Mouse (Mus musculus): ENCODE data around the gene Relch.
"Not testable (repeated sequence)": the region's sequence is repeated elsewhere in the genome, so short reads cannot be mapped to it uniquely, and the experiment has no call there.

The Relch gene

GRCm38 (mm10) chr1:105663171-105663961 lies at the start of gene Relch, which contains the start of gene Pign:
Gene Relch (plus strand): TSS chr1:105663861.
Gene Pign (minus strand): TSS chr1:105663677.
- DNase-seq, result peak; percentile 99 to 100

GRCm38 (mm10) chr1:105630481-105630880 lies 33.2 kb upstream of the Relch start:
- peak in 1 of 2 experiments; percentile 5 for DNase-seq

DNA sequence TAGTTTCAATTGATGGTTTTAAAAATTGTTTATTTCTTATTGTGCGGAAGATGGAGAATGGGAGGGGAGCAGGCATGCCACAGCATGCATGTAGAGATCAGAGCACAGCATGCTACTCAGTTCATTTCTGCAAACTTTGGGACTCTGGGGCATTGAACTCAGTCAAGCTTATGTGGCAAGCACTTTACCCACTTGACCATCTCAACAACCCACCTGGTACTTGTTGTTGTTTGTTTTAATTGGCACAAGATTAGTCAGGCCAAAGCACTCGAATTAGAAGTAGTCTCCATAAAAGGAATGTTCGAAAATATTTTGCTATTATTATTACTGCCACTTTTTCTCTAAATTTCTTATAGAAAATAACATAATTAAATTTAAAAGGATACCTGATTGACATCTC lies 19.6 kb upstream of the Relch start:
- no peak for DNase-seq

DNA sequence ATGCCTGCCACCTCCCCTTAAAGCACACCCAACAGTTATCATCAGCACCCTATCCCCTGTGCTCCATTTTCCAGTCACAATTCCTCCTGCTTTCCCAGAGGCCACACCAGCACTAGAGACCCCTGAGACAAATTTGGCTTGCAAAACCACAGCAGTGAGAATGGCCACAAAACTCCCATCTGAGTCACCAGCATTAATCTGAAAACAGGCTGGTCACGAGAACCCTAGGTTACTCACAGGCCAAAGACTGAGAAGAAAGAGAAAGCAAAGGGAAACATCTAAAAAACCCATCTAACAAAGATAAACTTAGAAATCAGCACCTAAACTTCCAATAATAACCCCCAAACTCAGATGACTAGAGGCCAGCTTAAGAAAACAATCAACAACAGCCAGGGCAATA lies 13.0 kb upstream of the Relch start:
- DNase-seq, result no peak

DNA sequence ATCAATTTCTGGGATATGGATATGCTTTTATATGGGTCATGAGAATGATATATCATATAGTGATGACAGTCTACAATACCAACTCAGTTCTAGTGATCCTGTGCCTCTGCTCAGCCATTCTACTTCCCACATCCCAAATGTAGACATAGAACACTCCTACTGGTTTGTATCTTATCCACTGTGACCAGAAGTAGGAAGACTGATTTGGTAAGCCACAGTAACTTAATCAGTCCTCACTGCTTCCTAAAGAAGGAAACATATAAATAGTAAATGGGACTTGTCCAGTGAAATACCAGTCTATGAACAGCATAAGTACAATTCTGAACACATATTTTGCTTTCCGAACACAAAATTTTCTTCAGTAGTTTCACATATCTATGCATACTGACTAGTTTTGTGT lies 9.7 kb upstream of the Relch start:
- DNase-seq, result no peak

DNA sequence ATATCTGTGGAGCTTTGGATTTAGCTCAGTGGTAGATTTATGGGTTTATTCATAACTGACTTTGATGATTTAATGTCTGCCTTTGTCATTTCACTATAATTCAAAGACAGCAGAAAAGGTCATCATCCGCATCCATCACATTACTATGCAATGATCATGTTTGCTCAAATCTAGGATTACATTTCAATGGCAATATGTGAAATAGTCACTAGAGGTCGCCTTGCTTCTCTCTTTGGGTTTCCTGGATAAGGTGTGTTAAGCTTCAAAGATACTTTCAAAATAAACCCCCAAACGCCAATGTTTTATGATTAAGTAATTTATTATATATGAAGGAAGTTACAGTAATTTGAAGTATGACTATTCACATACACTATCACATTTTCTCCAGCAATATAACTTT lies 3.6 kb upstream of the Relch start:
- DNase-seq, result no peak

- DNase-seq, result no peak
Observed at GRCm38 (mm10) chr1:105662820-105663170, 866 bp upstream of the Relch start.

DNA sequence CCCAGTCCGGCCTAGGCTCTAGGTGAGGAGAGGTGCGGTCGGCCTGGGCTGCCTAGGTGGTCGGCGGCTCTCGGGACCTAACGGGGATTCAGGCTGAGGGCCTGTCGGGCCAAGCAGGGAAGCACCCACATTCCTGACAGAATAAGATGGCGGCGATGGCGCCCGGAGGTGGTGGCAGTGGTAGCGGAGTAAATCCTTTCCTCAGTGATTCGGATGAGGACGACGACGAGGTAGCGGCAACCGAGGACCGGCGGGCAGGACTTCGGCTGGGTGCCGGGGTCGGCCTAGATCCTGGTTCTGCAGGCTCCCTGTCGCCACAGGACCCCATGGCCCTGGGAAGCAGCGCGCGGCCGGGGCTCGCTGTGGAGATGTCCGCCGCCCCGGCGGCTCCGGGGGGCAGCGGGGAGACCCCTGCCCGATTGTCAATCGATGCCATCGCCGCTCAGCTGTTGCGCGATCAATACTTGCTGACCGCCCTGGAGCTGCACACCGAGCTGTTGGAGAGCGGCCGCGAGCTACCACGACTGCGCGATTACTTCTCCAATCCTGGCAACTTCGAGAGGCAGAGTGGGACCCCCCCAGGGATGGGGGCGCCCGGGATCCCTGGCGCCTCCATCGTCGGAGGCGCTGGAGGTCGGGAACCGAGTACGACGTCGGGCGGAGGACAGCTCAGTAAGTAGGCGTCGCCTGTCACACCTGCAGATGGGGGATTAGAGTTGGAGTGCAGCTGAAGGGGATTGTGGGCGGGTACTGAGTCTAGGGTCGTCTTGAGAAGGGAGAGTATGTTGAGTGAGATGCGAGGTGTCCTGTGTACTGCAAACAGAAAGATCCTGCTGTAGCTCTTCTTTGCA lies 526 bp downstream of the Relch start:
- DNase-seq, result peak in 1 of 2 experiments; percentile 17

DNA sequence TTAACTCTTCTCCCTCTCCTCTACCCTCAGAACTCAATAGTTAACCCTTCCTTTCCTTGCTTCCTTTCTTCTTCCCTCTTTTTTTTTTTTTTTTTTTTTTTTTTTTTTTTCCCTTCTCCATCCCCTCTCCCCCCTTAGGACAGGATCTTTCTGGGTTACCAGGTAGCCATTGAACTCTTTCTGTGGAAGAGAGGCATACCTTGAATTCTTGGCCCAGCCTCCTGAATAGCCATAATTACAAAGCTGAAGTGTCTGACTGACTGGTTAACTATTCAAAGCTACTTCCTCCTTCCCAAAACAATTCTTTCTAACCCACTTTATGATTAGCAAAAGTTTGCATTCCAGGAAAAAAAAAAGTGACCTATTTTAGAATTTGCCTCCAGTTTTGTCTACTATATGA lies 6.0 kb downstream of the Relch start:
- DNase-seq, result no peak

- no peak for DNase-seq
Observed at GRCm38 (mm10) chr1:105674763-105675162, 11.1 kb downstream of the Relch start.

- DNase-seq, result peak; percentile 12 to 24
Observed at GRCm38 (mm10) chr1:105680587-105680986, 16.9 kb downstream of the Relch start.

DNA sequence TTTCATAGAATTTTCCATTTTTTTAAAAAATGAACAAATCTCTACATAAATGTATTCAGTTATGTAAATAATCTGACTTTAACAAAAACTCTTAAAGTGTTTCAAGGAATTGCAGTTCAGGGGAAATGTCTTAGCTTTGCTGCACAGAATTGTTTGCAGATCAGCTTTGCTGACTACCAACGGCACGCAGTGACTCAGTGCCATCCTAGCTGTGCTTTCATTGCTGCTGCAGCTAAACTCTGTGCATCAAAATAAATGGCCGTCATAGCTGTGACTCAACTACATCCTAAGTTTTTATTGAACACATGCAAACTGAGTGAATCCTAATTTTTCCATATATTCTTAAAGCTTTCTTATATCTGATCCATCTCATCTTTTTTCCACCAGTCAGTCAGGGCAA lies 21.8 kb downstream of the Relch start:
- no peak for DNase-seq

DNA sequence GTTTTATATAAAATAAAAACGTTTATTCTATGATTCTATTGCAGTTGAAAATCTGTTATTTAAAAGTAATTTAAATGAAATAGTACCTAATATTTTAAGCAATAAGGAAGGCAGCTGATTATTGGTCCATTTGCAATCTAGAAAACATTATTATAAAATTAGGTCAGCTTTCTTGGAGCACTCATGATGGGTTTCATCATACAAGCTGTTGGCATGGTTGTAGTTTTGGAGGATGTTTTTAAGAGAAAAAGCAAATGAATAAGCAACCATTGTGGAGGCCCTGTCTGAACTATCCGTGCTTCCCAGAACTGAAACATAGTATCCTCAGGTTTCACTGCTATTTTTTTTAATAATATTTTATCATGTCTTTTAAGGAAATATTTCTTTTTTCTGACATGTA lies 31.9 kb downstream of the Relch start:
- DNase-seq, result no peak

DNA sequence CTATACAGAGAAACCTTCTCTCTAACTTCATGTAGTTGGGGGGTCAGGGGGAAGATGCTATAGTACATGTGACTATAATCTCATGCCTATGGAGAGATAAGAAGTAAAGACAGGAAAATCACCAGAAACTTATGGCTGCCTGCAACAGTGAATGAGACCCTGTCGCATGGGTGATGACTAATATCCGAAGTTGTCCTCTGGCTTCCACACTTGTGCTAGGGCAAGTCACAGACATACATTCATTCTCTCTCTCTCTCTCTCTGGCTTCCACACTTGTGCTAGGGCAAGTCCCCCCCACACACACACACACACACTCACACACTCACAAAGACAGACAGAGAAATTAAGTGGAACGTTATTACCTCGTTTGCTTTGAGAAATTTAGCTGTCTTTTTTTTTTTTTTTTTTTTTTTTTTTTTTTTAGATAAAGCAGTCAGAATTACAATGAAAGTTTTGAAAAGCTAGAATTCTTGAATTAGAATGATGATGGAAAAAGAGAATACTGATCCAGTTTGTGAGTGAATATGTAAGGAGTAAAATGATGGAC lies 37.4 kb downstream of the Relch start:
- no peak for DNase-seq

GRCm38 (mm10) chr1:105709415-105709814 lies 45.8 kb downstream of the Relch start:
- DNase-seq, result no peak

GRCm38 (mm10) chr1:105711227-105711626 lies 47.6 kb downstream of the Relch start:
- DNase-seq, result peak; percentile 42 to 48

- no peak for DNase-seq
Observed at GRCm38 (mm10) chr1:105712822-105713221, 49.2 kb downstream of the Relch start.

GRCm38 (mm10) chr1:105718358-105718757 lies 54.7 kb downstream of the Relch start:
- DNase-seq, result no peak

DNA sequence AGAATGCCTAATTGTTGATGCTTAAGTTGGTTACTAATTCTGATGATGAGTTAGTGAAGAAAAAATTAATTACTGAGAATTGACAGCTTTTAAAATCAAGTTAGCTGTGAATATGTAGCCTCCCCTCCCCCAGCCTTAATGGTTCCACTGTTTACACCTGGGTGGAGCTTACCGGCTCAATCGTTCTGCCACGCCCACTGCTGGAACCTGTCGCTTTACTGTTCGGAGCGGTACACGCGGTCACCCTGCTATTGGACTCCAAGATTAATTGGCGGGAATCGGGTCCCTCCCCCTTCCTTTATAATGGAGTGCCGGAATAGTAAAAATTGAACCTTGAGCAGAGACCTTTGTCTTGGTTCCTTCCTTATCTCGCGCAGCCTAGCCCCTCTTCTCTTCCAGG lies 65.6 kb downstream of the Relch start:
- not testable (repeated sequence) for DNase-seq

GRCm38 (mm10) chr1:105735318-105735717 lies 71.7 kb downstream of the Relch start:
- peak in 1 of 2 experiments; percentile 8 for DNase-seq

GRCm38 (mm10) chr1:105738334-105738733 lies 74.7 kb downstream of the Relch start:
- no peak for DNase-seq

- DNase-seq, result no peak
Observed at GRCm38 (mm10) chr1:105739493-105739892, 75.8 kb downstream of the Relch start.

GRCm38 (mm10) chr1:105742481-105742880 lies 78.8 kb downstream of the Relch start:
- no peak for DNase-seq

GRCm38 (mm10) chr1:105746444-105746843 lies 82.8 kb downstream of the Relch start:
- no peak for DNase-seq

Measured in kidney, postnatal 4 days (tissue).